In genomic region chrX:166328219-166328901, GRCm38 (mm10) we compare ENCODE assay signal across 9 mouse cellular contexts.
DNase-seq lines count a peak whose midpoint lies in the region; ATAC-seq lines count a peak whose summit lies in the region.
"Had no signal": no experiment of that assay in that cellular context is flagged by ENCODE, and none has a peak within 500 bp of the region (broad histone marks: within the 10 kb centered on the region; RNA-seq: fewer than 3 reads in every experiment).

No protein-coding gene starts in this region.

- H3K4me3 ChIP-seq in limb, embryonic 11.5 days (ENCODE audit: low read depth, low read length), result no peak overlapping the region
- no peak overlapping the region for H3K4me3 ChIP-seq in limb, embryonic 10.5 days
- no peak overlapping the region for H3K4me3 ChIP-seq in forebrain, embryonic 10.5 days
- H3K4me3 ChIP-seq in hindbrain, embryonic 13.5 days, result no peak overlapping the region
- no peak overlapping the region for H3K4me3 ChIP-seq in neural tube, embryonic 12.5 days
- H3K4me3 ChIP-seq: limb, embryonic 15.5 days had no signal

- H3K9me3 ChIP-seq in limb, embryonic 11.5 days (ENCODE audit: control insufficient read depth, low read length), result no peaks in the 10 kb centered on the region
- no peaks in the 10 kb centered on the region for H3K9me3 ChIP-seq in limb, embryonic 10.5 days (replicated peaks)
- H3K9me3 ChIP-seq in forebrain, embryonic 10.5 days, result no peaks in the 10 kb centered on the region
- no peaks in the 10 kb centered on the region for H3K9me3 ChIP-seq in hindbrain, embryonic 13.5 days
- H3K9me3 ChIP-seq in neural tube, embryonic 12.5 days, result no peaks in the 10 kb centered on the region
- H3K9me3 ChIP-seq: limb, embryonic 15.5 days had no signal

- DNase-seq in limb, embryonic 11.5 days (ENCODE audit: low spot score), result peak; percentile 21
- no peak for DNase-seq in limb, embryonic 10.5 days (ENCODE audit: low spot score)
- no peak for DNase-seq in forebrain, embryonic 10.5 days (ENCODE audit: extremely low spot score, low spot score)
- DNase-seq in frontal cortex, postnatal 36 days (ENCODE audit: low spot score in 2 of 2), result no peak
- no peak for DNase-seq in cerebellum, postnatal 10 days
- no peak for DNase-seq in gastrocnemius, adult 18-20 months (ENCODE audit: low spot score)

- no peaks in the 10 kb centered on the region for H3K36me3 ChIP-seq in limb, embryonic 11.5 days (ENCODE audit: control insufficient read depth, insufficient read depth, low read length)
- H3K36me3 ChIP-seq in limb, embryonic 10.5 days, result no peaks in the 10 kb centered on the region
- no peaks in the 10 kb centered on the region for H3K36me3 ChIP-seq in forebrain, embryonic 10.5 days (replicated peaks)
- H3K36me3 ChIP-seq in hindbrain, embryonic 13.5 days, result no peaks in the 10 kb centered on the region
- H3K36me3 ChIP-seq in neural tube, embryonic 12.5 days, result no peaks in the 10 kb centered on the region
- H3K36me3 ChIP-seq: limb, embryonic 15.5 days had no signal

- H3K27me3 ChIP-seq in limb, embryonic 11.5 days (ENCODE audit: control insufficient read depth, insufficient read depth, low read length), result 0 out of 2 replicates have a peak, but pooled peaks cover 2% of the 10 kb centered on the region
- peaks cover 87% of the 10 kb centered on the region for H3K27me3 ChIP-seq in limb, embryonic 10.5 days (ENCODE audit: low read depth, poor library complexity, severe bottlenecking)
- H3K27me3 ChIP-seq in forebrain, embryonic 10.5 days (ENCODE audit: poor library complexity, severe bottlenecking), result peaks cover 89% of the 10 kb centered on the region
- peaks cover 10% of the 10 kb centered on the region; the same call in 1 of the 2 replicates for H3K27me3 ChIP-seq in hindbrain, embryonic 13.5 days
- H3K27me3 ChIP-seq in neural tube, embryonic 12.5 days (replicated peaks), result no peaks in the 10 kb centered on the region

- no peak overlapping the region for H3K27ac ChIP-seq in limb, embryonic 11.5 days (replicated peaks; ENCODE audit: low read depth, low read length)
- H3K27ac ChIP-seq in limb, embryonic 10.5 days, result no peak overlapping the region
- peak overlapping the region; percentile 88 for H3K27ac ChIP-seq in forebrain, embryonic 10.5 days
- H3K27ac ChIP-seq in hindbrain, embryonic 13.5 days, result peak overlapping the region; percentile 88
- H3K27ac ChIP-seq in neural tube, embryonic 12.5 days, result peak overlapping the region; percentile 57
- H3K27ac ChIP-seq: limb, embryonic 15.5 days had no signal

- no peak overlapping the region for H3K9ac ChIP-seq in limb, embryonic 11.5 days (ENCODE audit: low read length)
- no peak overlapping the region for H3K9ac ChIP-seq in hindbrain, embryonic 13.5 days
- H3K9ac ChIP-seq in neural tube, embryonic 12.5 days, result no peak overlapping the region
- H3K9ac ChIP-seq: limb, embryonic 15.5 days had no signal

- WGBS in limb, embryonic 11.5 days, result 49% methylated on average over 3 of the region's 3 CpGs
- WGBS in limb, embryonic 10.5 days, result 52% methylated on average over 3 of the region's 3 CpGs
- 49% methylated on average over 3 of the region's 3 CpGs for WGBS in forebrain, embryonic 10.5 days
- WGBS in hindbrain, embryonic 13.5 days, result 40% methylated on average over 3 of the region's 3 CpGs
- 46% methylated on average over 3 of the region's 3 CpGs for WGBS in neural tube, embryonic 12.5 days

- H3K4me1 ChIP-seq in limb, embryonic 11.5 days (ENCODE audit: control insufficient read depth, insufficient read depth, low read length), result peaks cover 3% of the 10 kb centered on the region; the same call in 1 of the 2 replicates
- peaks cover 19% of the 10 kb centered on the region for H3K4me1 ChIP-seq in limb, embryonic 10.5 days
- peaks cover 32% of the 10 kb centered on the region for H3K4me1 ChIP-seq in forebrain, embryonic 10.5 days
- H3K4me1 ChIP-seq in hindbrain, embryonic 13.5 days (replicated peaks), result peaks cover 20% of the 10 kb centered on the region
- peaks cover 11% of the 10 kb centered on the region; the same call in 1 of the 2 replicates for H3K4me1 ChIP-seq in neural tube, embryonic 12.5 days
- H3K4me1 ChIP-seq: limb, embryonic 15.5 days had no signal

- no peak overlapping the region for H3K4me2 ChIP-seq in limb, embryonic 11.5 days (ENCODE audit: low read depth, severe bottlenecking)
- H3K4me2 ChIP-seq in hindbrain, embryonic 13.5 days, result no peak overlapping the region
- H3K4me2 ChIP-seq in neural tube, embryonic 12.5 days (replicated peaks), result peak overlapping the region; percentile 36
- H3K4me2 ChIP-seq: limb, embryonic 15.5 days had no signal

- ATAC-seq in limb, embryonic 11.5 days (ENCODE audit: insufficient number of reproducible peaks, low FRiP score, low TSS enrichment, low read depth), result no peak
- peak; percentile 21; the same call in 1 of the 2 replicates for ATAC-seq in hindbrain, embryonic 13.5 days (ENCODE audit: low FRiP score)
- ATAC-seq in neural tube, embryonic 12.5 days (ENCODE audit: low FRiP score, low read depth), result peak; percentile 25; the same call in 1 of the 2 replicates

Comparison
In these comparisons a context has a peak if more than half of its experiments do, and no peak if none do; other contexts are left out.
1. H3K27ac ChIP-seq: peak in forebrain, embryonic 10.5 days (single experiment), hindbrain, embryonic 13.5 days (single experiment) and neural tube, embryonic 12.5 days (single experiment); none in limb, embryonic 11.5 days (single experiment) and limb, embryonic 10.5 days (single experiment).